Mouse (Mus musculus) E14TG2a.4 (cell line): Measurements from ENCODE around the gene Slc8a1.

ENCODE experiments used
- CTCF ChIP-seq: conservative IDR thresholded peaks from 2 replicates; pipeline ENCODE4 v1.5.1; 2014; ENCODE audit warnings: low read length
- POU5F1 ChIP-seq: IDR thresholded peaks from 2 replicates; pipeline ENCODE4 v1.6.1; 2014; ENCODE audit warnings: low read length, borderline replicate concordance

DNA sequence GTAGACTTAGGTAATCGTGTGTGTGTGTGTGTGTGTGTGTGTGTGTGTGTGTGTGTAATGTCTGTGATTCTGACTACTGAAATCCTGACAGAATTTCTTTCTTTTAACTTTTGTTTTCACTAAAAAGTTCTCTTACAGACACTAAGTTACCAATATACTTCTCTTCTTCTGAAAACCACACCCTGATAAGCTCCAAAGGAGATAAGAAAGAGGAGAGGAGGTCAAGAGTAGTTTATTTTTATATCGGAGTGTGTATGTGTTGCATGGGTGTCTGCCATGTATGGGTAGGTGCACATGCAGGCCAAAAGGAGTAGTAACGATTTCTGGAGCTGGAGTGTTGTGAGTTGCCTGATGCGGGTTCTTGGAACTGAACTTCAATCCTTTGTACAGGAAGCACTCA, 36.5 kb downstream of the Slc8a1 start:
- TF ChIP-seq CTCF: no peak
- no peak for TF ChIP-seq POU5F1
